Mouse (Mus musculus): ENCODE measurements around the gene Med15.
"Not testable (repeated sequence)": the region's sequence is repeated elsewhere in the genome, so short reads cannot be mapped to it uniquely, and the experiment has no call there.

Gene Med15

DNA sequence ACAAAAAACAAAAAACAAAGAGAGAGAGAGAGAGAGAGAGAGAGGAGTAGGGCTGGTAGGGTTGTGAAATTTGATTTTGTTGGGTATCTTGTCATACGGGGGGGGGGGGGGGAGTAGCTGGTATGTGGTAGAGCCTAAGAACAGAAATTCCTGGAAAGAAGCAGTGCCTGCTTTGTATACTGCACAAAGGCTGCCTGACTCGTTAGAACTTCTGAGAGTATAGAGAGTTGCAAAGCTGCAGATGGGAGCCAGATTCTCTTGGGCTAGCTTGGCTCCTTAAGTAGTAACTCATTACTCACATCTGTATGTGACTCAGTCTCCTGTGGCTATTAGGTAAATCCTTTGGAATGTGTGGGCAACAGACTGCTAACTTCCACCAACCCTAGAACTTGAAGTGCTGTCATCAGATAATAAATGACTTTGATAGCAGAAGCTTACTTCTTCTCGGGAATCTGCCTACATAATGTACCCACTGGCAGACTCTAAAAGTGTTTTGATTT lies at the start of gene Med15:
TSS of gene Med15 (minus strand) at position 51 of the 500 bp plus-strand sequence.
- DNase-seq: no peak

DNA sequence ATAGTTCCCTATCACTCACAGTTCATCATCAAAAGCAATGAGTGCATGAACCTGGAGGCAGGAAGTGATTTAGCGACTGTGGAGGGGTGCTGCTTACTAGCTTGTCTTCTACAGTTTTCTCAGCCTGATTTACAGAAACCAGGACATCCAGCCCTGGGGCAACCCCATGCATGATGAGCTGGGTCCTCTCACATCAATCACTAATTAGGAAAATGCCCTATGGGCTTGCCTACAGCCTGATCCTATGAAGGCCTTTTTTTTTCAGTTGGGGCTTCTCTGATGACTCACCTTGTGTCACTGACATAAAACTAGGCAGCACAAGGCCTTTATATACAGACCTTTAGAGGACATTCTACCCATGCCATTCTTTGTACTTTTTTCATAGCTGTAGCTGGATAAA lies 47.0 kb upstream of the Med15 start:
- DNase-seq: no peak

DNA sequence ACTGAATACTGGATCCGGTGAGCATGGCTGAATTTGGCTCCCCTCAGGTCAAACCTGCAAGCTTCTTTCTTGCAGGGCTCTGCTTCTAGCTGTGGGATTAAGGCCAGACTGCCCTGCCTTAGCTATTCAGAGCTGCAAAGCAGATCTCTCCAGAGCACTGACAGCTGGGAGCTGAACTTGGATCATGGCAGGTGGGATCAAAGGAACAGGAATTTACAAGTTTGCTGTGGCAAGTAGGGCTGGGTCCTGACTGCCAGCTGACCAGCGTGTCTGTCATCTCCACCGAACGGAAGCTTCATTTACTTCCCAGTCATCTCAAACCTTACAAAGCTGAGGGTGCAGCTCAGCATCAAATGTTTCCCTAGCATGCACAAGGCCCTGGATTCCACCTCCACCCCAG lies 45.5 kb upstream of the Med15 start:
- DNase-seq: no peak

DNA sequence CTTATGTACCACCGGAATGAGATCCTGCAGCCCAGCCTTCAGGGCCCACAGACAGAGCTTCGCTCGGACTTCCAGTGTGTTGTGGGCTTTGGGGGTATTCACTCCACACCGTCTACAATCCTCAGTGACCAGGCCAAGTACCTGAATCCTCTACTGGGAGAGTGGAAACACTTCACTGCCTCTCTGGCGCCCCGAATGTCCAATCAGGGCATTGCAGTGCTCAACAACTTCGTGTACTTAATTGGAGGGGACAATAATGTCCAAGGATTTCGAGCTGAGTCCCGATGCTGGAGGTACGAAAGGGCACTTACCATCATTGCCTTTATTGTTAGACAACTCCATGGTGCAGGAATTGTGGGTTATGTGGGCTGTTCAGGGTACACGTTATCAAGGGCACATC lies 44.1 kb upstream of the Med15 start:
- DNase-seq: peak; percentile 75 to 78

DNA sequence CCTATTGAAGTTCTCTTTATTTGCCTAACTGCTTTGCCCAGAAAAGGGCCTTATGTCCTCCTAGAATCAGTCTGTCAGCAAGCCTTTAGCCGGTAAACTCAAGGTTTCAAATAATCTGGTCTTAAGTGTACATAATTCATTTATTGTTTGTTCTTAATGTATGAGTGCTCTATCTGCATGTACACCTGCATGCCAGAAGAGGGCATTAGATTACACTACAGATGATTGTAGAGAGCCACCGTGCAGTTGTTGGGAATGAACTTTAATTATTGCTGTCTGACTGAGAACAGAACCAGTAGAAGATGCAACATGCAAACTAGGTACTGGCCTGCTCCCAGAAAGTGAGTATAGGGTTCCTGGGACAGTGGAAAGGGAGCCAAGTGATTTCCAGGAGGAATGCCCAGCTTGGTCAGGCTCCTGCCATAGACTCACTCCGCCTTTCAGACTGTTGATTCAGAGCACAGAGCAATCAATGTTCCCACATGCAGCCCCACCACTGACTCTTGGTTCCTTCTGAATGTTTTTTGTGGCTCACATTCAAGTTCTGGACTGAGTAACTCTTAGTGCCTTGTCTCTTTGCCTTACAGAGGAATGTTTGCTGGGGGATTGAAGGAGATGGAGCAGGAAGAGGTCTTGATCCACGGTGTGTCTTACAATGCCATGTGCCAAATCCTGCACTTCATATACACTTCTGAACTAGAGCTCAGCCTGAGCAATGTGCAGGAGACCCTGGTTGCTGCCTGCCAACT lies 38.6 kb upstream of the Med15 start:
- DNase-seq: no peak

DNA sequence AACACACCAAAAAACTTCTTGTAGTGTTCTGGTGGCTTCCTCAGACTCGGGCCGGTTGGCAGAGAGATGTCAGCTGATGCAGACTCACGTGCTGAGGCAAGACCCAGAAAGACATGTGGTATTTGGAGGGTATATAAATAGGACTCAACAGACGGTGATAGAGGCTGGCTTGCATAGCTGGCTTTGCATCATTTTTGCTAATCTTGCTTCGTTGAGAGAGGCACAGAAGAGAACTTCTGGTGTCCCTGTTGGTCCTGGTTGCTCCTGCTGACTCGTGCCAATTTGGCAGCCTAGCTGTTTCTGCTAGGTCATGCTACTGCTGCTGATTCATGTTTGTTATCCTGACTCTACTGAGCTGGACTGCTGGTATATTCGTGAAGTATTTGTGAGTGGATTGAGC lies 36.1 kb upstream of the Med15 start:
- no peak for DNase-seq

DNA sequence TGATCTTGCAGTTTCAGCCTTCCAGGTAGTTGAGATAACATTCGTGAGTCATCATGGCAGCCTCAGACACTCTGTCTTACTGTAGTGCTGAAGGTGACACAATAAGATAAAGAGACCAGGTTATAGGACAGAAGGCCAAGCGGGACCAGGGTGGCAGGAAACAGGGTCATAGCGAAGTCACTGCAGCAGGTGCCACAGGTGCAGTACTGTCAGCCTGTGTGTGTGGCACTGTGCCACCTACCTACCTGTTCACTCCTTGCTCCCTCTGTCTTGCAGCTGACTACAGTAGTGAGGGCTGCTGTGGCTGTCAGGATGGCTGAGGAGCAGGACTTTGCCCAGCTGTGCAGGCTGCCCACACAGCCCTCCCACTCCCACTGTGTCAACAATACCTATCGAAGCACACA lies 31.4 kb upstream of the Med15 start:
- DNase-seq: peak; percentile 17 to 59

DNA sequence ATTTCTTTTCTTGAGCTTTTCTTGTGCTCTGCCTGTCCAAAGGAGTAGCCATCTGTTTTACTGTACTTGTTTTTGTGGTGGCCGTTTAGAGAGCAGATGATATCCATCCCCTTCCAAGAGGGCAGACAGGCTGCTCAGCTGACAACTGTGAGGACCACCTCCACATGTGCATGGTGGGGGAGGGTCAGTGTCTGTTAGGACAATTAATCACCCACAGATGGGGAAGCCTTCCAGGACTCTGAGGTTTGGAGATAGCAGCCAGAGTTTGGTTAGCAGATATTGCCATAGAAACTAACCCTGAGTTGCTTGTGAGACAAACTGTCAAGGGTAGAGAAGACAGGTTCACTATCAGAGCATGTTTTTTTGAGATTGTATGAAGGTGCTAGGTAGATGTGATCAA lies 28.4 kb upstream of the Med15 start:
- DNase-seq: peak; percentile 49 to 63

DNA sequence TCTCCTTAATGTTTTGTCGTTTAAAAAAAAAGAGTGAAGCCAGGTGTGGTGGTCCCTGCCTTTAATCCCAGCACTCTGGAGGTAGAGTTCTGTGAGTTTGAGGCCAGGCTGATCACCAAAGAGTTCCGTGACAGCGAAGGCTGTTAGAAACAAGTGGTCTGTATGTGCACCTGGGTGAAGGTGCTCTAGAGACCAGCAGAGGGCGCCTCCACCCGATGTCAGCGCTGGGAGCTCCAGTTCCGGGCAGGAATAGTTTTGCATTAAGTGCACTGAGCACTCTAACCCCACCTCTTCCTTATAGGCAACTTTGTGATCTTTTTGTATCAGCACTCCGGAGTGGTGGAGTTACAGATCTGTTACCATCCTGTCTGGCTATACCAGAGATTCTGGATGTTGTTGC lies 28.0 kb upstream of the Med15 start:
- peak; percentile 69 to 77 for DNase-seq

DNA sequence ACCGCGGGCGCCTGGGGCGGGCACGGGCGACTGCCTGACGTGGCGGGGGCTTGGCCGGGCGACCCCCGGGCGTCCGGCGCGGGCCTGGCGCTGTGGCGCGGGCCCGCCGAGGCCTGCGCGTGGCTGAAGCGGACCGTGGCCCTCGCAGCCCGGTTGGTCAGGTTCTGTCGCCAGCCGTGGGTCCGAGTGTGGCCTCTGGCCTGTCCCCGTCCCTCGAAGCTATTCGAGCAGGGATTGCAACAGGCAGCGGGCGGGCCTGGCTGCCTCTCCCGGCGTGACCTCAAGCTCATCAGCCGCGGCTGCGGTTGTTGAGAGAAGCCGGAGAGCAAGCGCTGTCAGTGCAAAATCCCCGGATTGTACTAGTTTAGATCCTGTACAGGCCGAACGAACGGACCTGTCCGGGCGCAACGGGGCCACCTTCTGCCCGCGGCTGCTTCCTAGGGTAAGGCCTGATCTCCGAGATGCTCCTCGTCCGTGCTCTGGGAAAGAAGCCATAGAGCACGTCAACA lies 27.2 kb upstream of the Med15 start:
- DNase-seq: peak; percentile 65 to 75

DNA sequence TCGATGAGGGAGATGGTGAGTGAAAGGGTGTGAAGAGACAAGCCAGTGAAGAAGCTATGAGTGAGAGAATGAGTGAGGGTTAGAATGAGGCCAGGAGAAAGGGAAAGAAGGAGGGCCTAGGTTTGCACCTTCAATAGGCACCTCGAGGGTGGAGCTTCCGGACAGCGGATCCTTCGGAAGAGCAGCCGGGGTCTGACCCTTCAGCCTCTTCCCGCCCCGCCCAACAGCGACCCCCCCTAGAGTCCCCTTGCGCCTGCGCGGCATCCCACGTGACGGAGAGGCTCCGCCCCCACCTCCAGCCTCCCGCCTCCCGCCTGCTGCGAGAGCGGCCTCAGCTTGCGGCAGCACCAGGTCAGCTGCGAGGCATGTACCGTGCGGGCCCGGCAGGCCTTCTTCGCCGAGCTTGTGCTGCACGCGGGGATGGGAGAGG lies 26.7 kb upstream of the Med15 start, which contains the start of gene Klhl22:
TSS of gene Klhl22 (plus strand) at position 275 of the 430 bp plus-strand sequence.
- peak; percentile 96 for DNase-seq

DNA sequence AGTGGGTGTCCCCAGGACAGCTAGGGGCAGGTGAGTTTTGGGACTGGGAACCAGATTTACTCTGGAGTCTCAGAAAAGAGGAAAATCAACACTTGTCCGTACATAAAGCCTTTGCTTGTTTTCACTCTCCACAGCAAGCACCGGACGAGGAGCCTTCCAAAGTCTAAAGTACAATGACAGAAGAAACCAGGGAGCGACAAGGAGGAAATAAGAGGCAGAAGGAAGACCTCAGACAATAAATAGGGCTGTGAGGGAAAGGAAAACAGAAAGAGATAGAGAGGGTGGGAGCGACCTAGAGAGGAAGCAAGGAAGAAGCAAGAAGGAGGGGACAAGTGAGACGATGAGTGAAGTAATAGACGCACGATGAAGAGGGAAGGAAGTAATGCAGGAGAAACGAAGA lies 26.2 kb upstream of the Med15 start:
- DNase-seq: peak in 1 of 2 experiments; percentile 30

DNA sequence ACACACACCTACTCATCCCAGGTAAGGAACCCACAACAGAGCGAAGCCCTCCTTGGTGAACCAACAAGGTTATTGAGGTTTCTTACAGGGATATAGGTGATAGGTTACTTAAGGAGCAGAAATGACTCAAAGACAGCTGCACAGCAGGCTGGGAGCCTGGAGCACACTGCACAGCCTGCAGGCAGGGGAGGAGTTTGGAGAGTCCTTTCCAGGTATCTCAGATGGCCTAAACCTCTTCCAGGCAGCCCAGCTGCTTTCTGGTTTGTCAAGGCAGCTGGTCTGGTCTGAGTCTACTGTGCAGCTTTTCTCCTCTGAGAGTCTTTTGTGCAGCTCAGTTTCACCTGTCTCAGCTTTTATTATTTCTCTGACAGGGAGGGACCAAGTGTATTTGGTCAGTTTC lies 25.1 kb upstream of the Med15 start:
- DNase-seq: no peak

DNA sequence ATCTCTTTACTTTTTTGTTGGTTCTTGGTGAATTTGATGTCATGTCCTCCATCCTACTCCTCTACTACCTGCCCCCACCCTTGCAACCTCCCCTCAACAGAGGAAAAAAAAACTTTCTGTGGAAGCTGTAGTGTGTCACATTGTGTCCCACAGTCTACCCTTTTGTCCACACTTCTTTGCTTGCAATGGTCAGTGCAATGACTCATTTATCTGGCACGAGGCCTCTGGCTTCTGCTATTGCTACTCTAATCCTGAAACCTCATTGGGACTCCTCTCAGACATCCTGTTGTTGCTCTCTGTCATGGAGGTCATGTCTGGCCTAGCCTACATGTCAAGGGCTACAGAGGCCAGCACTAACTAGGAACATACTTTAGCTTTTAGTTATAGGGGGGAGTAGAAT lies 21.0 kb upstream of the Med15 start:
- no peak for DNase-seq

DNA sequence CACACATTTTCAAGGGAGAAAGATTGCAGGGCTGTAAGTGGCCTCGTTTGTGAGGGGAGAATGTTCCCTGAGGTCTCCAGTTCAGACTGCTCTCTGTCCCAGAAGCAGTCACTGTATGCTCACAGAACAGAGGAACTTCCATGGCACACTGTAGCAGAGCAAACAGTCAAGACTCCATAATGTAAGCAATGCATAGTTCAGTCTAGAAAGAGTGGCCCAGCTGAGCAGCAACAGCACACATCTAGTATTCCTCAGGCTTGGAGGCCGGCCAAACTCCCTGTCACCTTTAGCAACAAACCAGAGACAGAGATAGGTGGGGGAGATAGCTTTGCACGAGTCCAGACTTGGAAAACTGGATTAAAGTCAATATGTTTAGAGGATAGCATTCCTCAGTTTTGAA lies 20.3 kb upstream of the Med15 start:
- DNase-seq: peak; percentile 23 to 28

DNA sequence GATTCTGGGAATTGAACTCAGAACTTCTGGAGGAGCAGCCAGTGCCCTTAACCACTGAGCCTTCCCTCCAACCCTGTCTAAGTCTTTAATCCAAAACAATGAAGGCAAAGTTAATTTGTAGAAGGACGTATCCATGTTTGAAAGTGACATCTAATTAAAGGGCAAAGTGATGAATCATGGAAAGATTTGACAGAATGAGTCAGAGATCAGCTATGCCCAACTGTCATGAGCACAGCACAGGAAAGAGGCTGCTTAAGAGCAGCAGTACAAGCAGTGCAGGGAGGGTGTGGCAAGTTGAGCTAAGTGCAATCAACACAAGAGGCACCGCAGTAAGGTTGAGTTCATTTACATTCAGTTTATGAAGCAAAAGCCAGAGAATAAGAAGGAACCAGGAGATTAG lies 12.4 kb upstream of the Med15 start:
- no peak for DNase-seq

DNA sequence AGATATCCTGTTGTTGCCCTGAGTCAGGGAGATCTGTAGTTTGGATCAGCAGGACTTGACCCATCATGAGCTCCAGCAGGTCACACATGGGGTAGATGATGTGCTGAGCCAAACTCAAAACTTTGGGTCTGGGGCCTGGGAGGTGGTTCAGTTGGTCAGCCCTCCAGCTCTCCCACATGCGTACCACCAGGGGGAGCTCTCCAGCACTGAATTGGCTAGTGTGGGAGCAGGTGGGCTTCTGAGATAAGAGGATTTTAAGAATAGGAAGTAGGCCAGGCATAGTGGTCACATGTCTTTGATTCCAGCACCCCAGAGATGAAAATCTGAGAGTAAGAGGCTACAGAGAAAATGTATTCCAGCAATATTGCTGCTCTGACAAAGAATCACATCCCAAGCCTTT lies 11.8 kb upstream of the Med15 start:
- DNase-seq: peak; percentile 60 to 63

DNA sequence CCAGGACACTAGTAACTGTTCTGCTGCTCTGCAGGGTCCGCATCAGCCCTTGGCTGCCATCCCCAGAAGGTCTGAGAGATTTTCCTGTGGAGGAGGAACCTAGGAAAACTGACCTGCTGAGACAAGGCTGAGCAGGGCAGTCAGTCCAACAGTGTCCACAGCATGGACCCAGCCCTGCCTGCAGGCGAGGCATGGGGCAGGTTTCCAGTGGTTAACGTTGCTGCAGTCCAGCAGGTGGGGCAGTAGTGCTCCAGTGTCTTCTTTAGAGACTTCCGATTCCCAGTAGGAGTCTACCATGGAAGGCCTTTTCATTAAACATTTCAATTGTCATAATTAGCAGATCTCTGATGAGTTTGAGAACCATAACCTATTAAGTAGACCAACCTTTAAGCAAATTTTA lies 10.6 kb upstream of the Med15 start:
- peak; percentile 37 to 62 for DNase-seq

DNA sequence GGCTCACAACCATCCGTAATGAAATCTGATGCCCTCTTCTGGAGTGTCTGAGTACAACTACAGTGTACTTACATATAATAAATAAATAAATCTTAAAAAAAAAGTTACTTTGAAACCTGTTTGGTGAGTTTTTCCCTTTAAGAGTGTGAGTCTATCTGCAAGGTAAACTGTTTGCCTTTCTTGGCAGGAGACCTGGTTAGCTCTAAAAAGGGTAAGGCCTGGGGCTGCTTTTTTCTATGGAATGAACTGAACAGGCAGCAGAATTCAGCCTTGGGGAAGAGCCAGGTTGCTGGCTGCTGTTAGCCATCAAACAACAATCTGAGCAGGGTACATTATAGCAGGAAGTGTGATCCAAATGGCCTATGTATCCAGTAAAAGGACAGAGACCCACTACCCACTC lies 10.1 kb upstream of the Med15 start:
- DNase-seq: no peak

DNA sequence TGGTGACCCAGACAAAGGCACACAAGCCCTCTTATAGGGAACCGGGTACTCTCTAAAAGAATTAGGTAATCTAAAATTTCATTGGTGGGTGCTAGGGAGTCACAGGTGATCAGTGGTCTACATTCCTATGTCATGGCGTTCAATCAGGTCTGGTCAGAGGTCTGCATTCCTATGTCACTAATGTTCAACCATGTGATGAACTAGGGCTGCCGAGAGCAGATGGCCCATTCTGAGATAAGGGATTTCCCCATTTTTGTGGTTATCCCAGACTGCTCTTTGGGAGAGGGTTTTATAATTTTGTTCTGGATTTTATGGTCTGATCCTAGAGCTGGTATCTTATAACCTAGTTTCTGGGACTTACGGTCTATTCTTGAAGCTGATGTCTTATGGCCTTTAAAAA lies 7.4 kb upstream of the Med15 start:
- DNase-seq: no peak

DNA sequence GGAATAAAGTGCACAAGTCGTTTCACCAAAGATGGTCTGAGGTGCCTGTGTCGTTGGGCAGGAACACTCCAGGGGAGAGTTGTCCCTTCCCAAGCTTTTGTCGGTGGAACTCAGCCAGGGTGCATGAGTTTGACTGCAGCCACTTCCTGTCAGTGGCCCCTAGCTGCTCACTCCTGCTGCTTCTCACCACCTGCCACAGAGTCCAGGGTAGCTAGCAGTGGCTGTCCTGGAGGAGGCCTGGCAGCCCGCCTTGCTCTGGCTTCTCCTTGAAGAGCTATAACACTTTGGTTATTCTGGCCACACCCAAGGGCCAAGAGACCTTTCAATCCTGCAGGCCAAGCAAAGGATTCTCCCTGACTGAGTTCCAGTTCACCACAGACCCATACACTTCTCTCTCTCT lies 3.5 kb upstream of the Med15 start:
- no peak for DNase-seq

DNA sequence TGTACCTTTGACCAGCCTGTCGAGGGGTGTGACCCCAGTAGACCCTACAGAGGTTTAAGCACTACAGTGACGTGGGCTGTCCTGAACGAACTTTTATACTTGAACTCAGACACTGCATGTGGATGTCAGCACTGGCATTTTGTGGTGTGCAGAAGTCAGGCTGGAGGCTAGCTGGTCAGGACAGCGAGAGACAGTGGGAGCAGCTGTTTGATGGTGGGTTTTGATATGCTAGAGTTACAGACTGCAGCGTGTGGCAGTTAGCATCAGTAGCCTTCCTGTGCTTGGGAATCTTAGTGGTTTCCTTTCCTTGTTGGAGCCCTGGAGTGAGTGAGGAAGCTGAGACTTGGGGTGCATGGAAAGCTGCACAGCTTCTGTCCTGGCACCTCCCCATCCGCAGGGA lies 2.2 kb upstream of the Med15 start:
- DNase-seq: not testable (repeated sequence)

DNA sequence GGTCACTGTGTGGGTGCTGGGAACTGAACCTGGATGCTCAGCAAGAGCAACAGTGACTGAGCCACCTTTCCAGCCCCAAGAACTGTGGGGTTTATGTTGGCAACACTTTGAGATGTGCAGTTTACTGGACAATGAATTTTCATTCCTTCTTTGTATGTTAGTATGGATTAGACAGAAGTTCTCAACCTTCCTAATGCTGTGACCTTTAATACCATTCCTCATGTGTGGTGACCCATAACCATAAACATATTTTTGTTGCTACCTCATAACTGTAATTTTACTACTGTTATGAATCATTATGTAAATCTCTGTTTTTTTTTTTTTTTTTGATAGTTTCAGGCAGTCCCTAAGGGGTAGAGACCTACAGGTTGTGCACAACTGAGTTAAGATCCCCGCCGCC lies 955 bp upstream of the Med15 start:
- no peak for DNase-seq

DNA sequence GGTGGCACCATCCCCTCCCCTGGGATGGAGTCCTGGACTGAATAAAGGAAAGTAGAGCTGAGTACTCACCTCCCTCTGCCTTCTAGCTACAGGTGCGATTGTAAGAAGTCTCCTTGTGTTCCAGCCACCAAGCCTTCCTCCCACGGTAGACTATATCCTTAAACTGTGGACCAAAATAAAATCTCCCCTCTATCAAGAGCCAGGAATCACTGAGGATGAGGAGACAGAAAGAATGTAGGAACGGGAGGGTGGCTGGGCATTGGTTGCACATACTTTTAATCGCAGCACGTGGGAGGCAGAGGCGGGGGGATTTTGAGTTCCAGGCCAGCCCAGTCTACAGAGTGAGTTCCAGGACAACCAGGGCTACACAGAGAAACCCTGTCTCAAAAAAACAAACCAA lies 260 bp downstream of the Med15 start:
- DNase-seq: no peak

DNA sequence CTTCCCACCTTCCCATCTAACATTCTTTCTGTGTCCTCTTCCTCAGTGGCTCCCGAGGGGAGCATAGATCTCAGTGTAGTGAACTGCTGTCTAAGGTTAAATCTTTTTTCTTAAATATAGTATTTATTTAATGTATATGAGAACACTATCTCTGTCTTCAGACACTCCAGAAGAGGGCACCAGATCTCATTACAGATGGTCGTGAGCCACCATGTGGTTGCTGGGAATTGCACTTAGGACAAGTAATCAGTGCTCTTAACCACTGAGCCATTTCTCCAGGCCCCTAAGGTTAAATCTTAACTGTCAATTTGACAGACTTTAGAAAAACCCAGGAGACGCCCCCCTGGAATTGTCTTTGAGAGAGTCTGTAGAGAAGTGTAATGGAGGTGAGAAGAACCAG lies 670 bp downstream of the Med15 start:
- no peak for DNase-seq
